ENCODE assay signal across 8 mouse cellular contexts in the genomic region with DNA sequence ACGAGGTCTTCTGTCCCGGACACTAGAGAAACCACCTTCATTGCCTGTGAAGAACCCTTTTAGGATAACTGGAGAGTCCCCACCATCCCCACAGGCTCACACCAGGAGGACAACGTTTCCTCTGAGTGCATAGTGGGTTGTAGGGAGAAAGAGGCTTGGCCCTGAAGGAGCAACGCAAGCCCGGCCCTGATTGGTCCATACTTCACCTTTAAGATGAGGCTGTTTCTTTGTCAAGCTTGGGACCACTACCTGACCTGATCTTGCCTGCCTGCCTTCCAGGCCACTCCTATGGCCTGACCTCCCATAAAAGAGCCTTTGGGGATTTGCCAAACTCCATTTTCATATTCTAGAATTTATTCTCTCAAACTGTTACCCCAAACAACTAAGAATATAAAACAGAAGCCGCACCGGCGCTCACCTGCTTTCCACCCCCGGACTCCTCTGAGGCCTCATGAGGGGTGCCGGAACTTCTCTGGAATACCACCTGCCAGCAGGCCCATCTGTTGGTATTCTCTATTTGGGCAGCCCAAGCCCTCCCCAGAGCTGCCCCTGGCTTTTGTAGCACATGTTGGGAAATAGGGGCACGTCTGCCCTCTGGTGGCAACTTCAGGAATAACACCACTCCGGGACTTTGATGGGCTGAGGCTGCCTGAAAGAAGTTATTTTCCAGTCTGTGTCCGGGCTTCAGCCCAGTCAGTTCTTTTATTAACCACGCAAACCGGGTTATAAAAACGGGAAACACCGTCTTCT.
A peak's percentile ranks its signal among the peaks of the same experiment; 100 is the strongest.
DNase-seq lines count a peak whose midpoint lies in the region; ATAC-seq and TF ChIP-seq lines count a peak whose summit lies in the region.

No protein-coding gene starts in this region.

- 31% methylated on average over 17 of the region's 17 CpGs for WGBS in kidney, adult 2 months
- WGBS in limb, embryonic 11.5 days: 27% methylated on average over 17 of the region's 17 CpGs

- no peak overlapping the region for H3K4me2 ChIP-seq in limb, embryonic 11.5 days (ENCODE audit: low read depth, severe bottlenecking)

- H3K9me3 ChIP-seq in limb, embryonic 11.5 days (ENCODE audit: control insufficient read depth, low read length): no peaks in the 10 kb centered on the region

- DNase-seq in ovary, postnatal 10 days (ENCODE audit: low spot score): peak; percentile 40
- DNase-seq in ovary, adult 18-20 months (ENCODE audit: low spot score): no peak
- DNase-seq in gastrocnemius, postnatal 10 days: peak; percentile 79
- peak; percentile 62 for DNase-seq in kidney, adult 2 months
- peak; percentile 93 for DNase-seq in limb, embryonic 11.5 days (ENCODE audit: low spot score)
- peak; percentile 63 to 88 for DNase-seq in spleen, postnatal 4 days (ENCODE audit: low spot score in 2 of 2)

- TF ChIP-seq CTCF in cortical plate, adult 2 months (IDR thresholded peaks at IDR 0.05; ENCODE audit: extremely low read depth, insufficient read depth, low read length): peak; percentile 86
- TF ChIP-seq CTCF in kidney, adult 2 months (conservative IDR thresholded peaks at IDR 0.05; ENCODE audit: insufficient read depth, insufficient read length, low read depth, low read length): peak; percentile 85

- H3K36me3 ChIP-seq in kidney, adult 2 months (ENCODE audit: control insufficient read depth, insufficient read depth, low read length): no peaks in the 10 kb centered on the region
- no peaks in the 10 kb centered on the region for H3K36me3 ChIP-seq in limb, embryonic 11.5 days (ENCODE audit: control insufficient read depth, insufficient read depth, low read length)

- no peak overlapping the region for H3K27ac ChIP-seq in cortical plate, adult 2 months (ENCODE audit: insufficient read depth, low read length)
- no peak overlapping the region for H3K27ac ChIP-seq in kidney, adult 2 months (ENCODE audit: insufficient read depth, low read depth, low read length)
- H3K27ac ChIP-seq in limb, embryonic 11.5 days (replicated peaks; ENCODE audit: low read depth, low read length): no peak overlapping the region

- H3K4me1 ChIP-seq in cortical plate, adult 2 months (ENCODE audit: control insufficient read depth, insufficient read depth, low read length): no peaks in the 10 kb centered on the region
- H3K4me1 ChIP-seq in kidney, adult 2 months (ENCODE audit: control insufficient read depth, insufficient read depth, low read length): no peaks in the 10 kb centered on the region
- peaks cover 2% of the 10 kb centered on the region for H3K4me1 ChIP-seq in limb, embryonic 11.5 days (ENCODE audit: control insufficient read depth, insufficient read depth, low read length)

- H3K4me3 ChIP-seq in cortical plate, adult 2 months (ENCODE audit: insufficient read depth, low read length): no peak overlapping the region
- H3K4me3 ChIP-seq in kidney, adult 2 months (ENCODE audit: insufficient read depth, low read depth, low read length): no peak overlapping the region
- no peak overlapping the region for H3K4me3 ChIP-seq in limb, embryonic 11.5 days (ENCODE audit: low read depth, low read length)

- no peak overlapping the region for H3K9ac ChIP-seq in limb, embryonic 11.5 days (ENCODE audit: low read length)

- ATAC-seq in limb, embryonic 11.5 days (ENCODE audit: insufficient number of reproducible peaks, low FRiP score, low TSS enrichment, low read depth): peak; percentile 44; the same call in 1 of the 2 replicates
- 0 out of 2 replicates have a peak, but pooled peaks have one; percentile 40 for ATAC-seq in monocyte, adult 5-6 weeks (replicated peaks; ENCODE audit: insufficient number of reproducible peaks, low FRiP score, low TSS enrichment, poor library complexity, severe bottlenecking)

- no peaks in the 10 kb centered on the region for H3K27me3 ChIP-seq in kidney, adult 2 months (replicated peaks; ENCODE audit: control insufficient read depth, insufficient read depth, low read length)
- H3K27me3 ChIP-seq in limb, embryonic 11.5 days (ENCODE audit: control insufficient read depth, insufficient read depth, low read length): no peaks in the 10 kb centered on the region

- no peak for TF ChIP-seq POLR2A in cortical plate, adult 2 months (IDR thresholded peaks at IDR 0.05; ENCODE audit: extremely low read depth, insufficient read depth, low read length)
- TF ChIP-seq POLR2A in kidney, adult 2 months (IDR thresholded peaks at IDR 0.05; ENCODE audit: low read depth, low read length): no peak
